Mouse (Mus musculus) cerebellum, postnatal 25 days (tissue): ENCODE results near the gene Gusb.
"Not testable (repeated sequence)": the region's sequence is repeated elsewhere in the genome, so short reads cannot be mapped to it uniquely, and the experiment has no call there.

ENCODE experiments used
- DNase-seq, 2 experiments: peaks; one replicate each; pipeline ENCODE4 v3.0.0; 2021; ENCODE audit warnings: mixed read lengths in 2 of 2

Gusb gene

DNA sequence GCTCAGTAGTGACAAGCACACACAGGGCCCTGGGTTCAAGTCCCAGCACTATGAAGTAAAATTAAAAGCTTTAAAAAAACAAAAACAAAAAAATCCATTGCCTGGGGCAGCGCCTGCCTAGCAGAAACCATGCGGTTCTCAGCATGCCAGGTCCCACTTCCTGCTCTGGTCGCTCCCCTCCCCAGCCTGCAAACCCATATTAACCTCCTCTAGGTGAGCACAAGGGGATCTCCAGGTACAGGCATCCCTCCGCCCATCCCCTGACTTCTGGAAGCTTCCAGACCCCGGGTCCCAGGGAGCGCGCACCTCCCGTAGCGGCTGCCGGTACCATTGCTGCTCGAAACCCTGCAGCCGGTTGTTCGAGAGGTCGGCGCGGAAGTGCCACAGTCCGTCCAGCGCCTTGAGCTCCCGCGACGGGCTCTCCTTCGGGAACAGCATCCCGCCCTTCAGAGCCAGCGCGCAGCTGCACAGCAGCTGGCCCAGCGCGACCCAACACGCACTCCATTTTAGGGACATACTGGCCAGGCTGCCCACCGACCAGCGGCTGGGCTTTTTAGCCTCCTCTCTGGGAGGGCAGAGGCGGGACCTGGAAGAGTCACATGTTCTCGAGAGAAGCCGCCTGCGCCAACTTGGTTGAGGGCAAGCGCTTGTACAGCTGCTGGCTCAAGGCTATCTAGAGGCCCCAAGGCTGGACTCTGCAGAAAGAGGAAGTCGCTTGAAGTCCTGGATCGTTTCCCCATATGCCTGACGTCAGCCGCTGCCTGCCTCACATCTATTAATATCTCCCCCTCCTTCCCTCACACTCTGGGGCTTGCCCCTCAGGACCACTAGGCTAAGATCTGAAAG, at the start of gene Gusb:
Gusb (minus strand) TSS at position 749 of the 846 bp plus-strand sequence.
- DNase-seq, result peak; percentile 65 to 74

DNA sequence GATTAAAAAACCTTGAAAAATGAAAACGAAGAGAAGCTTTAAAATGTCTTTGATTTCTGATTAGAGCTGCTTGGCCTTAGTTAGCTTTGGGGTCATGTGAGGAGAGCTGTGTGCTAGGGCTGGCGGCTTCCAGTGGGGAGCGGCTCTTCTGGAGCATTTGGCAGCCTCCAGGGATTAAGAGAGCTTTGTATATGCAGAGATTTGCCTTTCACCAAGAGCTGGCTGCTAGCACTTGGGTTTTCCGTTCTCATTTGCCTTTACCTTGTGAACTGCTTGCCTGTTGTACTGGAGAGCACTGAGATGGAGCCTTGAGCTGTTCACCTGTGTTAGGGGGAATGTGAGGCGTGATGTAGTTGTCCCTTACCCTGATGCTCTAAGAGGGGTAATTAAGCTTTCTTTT, 49.7 kb upstream of the Gusb start:
- peak; percentile 31 to 41 for DNase-seq

GRCm38 (mm10) chr5:130051073-130051860, 48.4 kb upstream of the Gusb start:
- peak; percentile 39 to 51 for DNase-seq

- peak; percentile 84 to 87 for DNase-seq
These were observed 47.6 kb upstream of the Gusb start for GRCm38 (mm10) chr5:130050416-130050815.

GRCm38 (mm10) chr5:130048786-130049520, 46.1 kb upstream of the Gusb start:
- peak; percentile 23 to 24 for DNase-seq

DNA sequence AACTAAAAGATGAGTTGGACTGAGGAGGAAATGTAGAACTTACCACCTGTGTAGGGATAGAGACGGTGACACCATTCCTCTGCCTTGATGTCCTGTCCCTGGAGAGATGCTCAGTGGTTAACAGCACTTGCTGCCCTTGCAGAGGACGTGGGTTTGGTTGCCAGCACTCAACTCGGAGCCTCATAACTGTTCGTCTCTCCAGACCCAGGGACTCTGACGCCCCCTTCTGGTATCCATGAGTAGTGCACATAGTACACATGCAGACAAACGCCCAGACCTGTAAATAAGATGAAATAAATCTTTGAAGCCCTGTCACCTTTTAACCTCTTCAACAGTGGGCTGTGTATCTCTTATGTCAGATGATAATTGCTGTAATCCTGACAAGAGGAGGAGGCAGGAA, 44.2 kb upstream of the Gusb start:
- DNase-seq, result no peak

DNA sequence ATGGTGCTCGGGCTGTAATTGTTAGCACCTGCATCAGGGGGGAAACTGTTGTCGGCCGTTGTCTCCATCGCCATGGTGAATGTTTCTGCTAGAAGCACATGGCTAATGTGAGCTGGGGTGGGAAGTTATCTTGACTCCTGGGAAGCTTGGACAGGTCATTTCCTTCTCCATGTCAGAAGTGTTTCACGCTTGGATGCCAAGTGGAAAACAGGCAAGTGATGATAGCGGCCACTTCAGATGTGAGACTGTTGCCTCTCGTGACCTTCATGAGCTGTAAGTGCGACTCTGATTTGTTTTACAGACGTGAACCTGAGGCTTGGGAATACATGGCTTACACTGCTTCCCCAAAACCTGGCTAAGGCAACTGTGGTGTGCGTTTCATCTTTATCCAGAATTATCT, 43.7 kb upstream of the Gusb start:
- no peak for DNase-seq

- no peak for DNase-seq
These were observed 43.3 kb upstream of the Gusb start for GRCm38 (mm10) chr5:130046100-130046499.

DNA sequence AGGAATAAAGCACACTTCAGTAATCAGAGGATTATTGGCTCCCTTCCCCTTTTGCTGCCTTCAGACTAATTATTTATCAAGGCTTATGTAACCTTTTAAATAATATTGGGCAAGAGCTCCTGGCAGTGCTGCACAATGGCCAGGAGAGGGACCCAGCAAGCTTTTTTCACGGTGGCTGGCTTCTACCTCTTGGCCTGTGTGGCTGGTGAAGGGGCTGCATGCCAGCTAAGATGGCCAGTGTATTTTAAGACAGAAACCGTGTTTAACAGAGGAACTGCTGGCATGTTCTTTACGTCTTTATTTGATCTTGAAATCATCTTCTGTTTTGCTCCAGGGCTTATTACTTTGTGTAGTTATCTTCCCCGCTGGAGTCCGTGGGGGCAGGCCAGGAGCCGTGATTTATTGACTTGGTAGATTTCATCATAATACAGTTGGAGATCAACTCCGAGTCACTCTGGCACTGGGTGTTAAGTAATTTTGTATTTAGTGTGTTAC, 41.4 kb upstream of the Gusb start:
- DNase-seq, result peak; percentile 77 to 86

DNA sequence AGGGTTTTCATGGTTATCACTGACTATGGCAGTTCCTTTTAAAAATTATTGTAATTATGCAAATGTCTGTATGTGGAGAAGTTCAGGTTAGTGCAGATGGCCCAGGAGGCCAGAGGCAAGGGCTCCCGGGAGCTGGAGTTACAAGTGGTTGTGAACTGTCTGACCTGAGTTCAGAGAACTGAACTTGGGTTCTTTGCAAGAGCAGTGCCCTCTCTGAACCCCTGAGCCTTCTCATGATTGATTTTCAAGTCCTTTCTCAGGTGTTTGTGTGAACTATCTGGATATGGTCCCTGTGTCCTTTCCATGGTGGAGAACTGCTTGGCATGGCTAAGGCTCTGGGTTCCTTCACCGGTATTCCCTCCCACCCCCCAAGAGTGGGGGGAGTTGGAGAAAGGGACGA, 40.9 kb upstream of the Gusb start:
- DNase-seq, result peak in 1 of 2 experiments; percentile 26

- DNase-seq, result no peak
These were observed 38.4 kb upstream of the Gusb start for GRCm38 (mm10) chr5:130041262-130041661.

DNA sequence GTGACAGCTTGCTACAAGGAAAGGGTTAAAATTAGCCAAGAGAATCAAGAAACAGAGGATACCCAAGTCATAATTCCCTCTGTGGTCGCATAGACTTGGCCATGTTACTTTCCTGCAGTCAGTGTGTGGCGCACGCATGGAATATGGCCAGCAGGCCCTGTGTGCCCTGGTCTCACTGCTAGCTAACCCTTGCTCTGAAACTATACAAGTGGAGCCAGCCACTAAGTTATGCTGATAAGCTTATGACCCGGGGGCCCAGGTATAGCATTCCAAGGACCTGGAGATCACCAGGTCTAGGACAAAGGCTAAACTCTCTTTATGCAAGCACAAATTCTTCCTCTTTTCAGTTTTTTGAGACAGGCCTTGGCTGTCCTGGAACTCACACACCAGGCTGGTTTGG, 37.9 kb upstream of the Gusb start:
- no peak for DNase-seq

GRCm38 (mm10) chr5:130037752-130038455, 35.1 kb upstream of the Gusb start:
- DNase-seq, result peak; percentile 67 to 77

GRCm38 (mm10) chr5:130036300-130036699, 33.5 kb upstream of the Gusb start:
- not testable (repeated sequence) for DNase-seq

DNA sequence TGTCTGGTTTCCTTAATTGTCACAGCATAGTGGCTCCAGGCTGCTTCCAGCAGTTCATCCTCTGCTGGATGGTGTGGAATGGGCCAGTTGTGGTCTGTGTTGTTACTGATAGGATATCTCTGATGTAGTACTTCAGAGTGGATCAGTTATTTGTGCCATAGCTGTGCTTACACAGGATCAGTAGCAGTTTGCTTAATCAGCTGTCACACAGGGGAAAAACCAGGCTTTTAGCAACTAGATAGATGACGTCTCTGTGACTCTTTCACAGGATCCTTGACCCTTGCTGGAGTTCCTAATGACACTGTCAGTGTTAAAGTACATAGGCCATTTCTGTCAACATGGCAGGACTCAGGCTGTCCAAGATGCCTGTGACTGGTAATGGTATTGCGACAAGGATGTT, 31.0 kb upstream of the Gusb start:
- DNase-seq, result no peak

DNA sequence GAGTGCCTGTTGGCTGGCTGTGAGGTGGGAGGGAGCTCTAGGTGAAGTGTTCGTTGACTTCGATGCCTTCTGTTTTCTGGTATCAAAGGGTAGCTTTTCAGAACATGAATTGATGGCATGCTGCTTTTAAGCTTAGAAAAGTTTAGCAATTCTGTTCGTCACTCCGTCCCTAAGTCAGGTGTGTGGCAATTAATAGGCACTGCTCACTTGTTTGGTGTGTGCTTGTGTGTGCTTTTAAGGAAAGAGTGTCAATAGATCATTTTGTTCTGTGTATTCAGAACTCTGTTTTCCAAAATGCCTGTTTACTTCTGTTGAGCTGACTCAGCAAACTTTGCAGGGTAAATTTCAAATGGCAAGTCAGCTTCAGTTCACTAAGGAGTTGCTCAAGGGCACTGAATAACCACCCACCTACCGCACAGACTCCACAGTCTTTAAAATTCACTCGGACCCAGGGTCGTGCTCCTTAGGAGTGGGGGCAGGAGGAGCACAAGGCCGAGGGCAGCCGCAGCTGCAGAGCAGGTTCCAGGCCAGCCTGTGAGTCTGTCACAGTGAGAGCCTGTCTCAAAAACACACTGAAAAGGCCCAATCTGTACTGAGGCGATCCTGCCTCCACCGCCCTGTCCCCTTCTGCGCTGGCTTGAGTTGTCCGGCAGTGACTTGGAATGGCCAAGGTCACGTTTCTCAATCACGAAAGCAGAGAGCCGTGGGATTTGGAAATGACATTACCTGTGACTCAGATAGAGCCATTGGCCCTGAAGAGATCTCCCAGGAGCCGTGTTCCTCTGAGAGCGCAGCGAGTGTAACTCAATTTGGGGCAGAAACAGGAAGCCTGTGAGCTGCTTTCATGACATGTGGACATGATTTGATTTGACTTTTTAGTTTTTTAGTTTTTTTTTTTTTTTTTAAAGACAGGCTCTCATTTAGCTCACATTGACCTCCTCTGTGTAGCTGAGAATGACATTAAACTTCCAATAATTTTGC, 28.9 kb upstream of the Gusb start:
- DNase-seq, result no peak

DNA sequence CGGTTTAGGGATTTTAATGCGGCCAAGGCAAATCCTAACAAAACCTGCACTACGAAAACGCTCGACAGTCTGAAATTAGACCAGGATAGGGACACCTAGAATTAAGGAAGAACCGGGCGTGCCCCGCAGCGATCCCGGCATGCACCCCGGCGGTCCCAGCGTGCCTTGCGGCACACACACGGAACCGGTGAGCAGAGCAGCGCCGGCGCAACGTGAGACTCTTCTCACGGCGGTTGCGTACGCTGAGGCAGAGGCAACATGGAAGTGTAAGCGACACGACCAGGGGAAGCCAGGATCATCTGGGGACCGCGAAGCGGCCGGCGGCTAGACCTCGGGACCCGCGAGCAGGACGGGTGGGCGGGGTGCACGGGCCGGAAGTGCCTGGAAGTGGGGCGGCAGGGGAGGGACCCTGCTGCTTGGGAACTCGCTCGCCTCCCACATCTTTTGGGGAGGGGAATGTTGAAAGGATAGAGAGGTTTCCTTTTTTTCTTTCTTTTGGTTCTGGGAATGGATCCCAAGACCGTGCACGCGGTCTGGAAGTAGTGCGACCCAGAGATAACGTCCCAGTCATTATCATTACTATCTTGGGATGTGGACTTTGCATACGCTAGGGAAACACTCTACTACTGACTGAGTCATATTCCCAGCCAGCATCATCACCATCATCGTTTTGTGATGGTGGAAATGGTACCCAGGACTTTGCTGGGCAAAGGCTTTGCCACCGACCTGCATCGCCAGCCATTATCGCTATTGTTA, 26.5 kb upstream of the Gusb start, which contains the start of the genes Asl and Crcp:
Asl (minus strand) TSS at position 106 of the 756 bp plus-strand sequence.
Crcp (plus strand) TSS at position 149 of the 756 bp plus-strand sequence.
- peak; percentile 93 to 96 for DNase-seq

DNA sequence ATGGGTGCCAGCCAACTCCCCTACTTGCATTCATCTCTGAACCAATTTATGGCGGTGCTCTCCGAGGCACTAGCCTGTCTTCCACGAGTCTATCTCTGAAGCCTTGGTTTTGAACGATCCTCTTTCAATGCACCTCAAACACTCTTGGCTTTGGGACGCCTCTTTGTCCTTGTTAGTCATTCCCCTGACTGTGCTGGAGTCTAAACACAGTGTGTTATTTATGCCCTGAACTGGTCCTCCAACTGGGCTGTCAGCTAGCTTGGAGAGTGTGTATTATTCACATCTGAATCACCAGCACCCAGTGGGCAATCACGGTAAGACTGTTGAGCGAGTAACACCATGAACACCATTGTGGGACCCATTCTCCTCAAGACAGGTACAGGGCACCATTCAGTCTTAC, 24.8 kb upstream of the Gusb start:
- DNase-seq, result no peak

GRCm38 (mm10) chr5:130027134-130027533, 24.3 kb upstream of the Gusb start:
- DNase-seq, result no peak
